Mouse (Mus musculus) myocyte (in vitro differentiated cells): ENCODE measurements around the gene Fam181a. TPM values are rescaled to one million over a fixed set of nuclear protein-coding genes. Genes with fewer than 3 reads are reported as not detected.

ENCODE experiments used
- H3K27me3 ChIP-seq: one replicate; pipeline ENCODE4 v1.6.1; 2011; ENCODE audit not compliant: control insufficient read depth, insufficient read depth, insufficient read length
- H3K36me3 ChIP-seq: one replicate; pipeline ENCODE4 v1.6.1; 2011; ENCODE audit not compliant: control insufficient read depth, insufficient read depth
- H3K4me2 ChIP-seq: one replicate; pipeline ENCODE4 v1.6.1; 2011; ENCODE audit warnings: low read depth, control low read depth
- H3K4me3 ChIP-seq: one replicate; pipeline ENCODE4 v1.5.1; 2011; ENCODE audit warnings: mild to moderate bottlenecking, control low read depth, moderate library complexity
- H3K79me2 ChIP-seq: one replicate; pipeline ENCODE4 v1.6.1; 2011; ENCODE audit not compliant: control insufficient read depth, insufficient read depth
- H3ac ChIP-seq: one replicate; pipeline ENCODE4 v1.6.1; 2011; ENCODE audit not compliant: control insufficient read depth, insufficient read length
- CEBPB ChIP-seq: IDR thresholded peaks from 2 replicates; pipeline ENCODE4 v1.6.1; 2011; ENCODE audit warnings: mild to moderate bottlenecking, moderate library complexity; ENCODE audit not compliant: poor library complexity, insufficient read depth, severe bottlenecking
- E2F4 ChIP-seq: IDR thresholded peaks from one replicate; pipeline ENCODE4 v1.6.1; 2011; ENCODE audit warnings: mild to moderate bottlenecking, control low read depth, moderate library complexity; ENCODE audit not compliant: insufficient read depth
- MAX ChIP-seq: IDR thresholded peaks from one replicate; pipeline ENCODE4 v1.6.1; 2011; ENCODE audit warnings: low read depth, mild to moderate bottlenecking, control low read depth
- MYOD1 ChIP-seq, 3 experiments: IDR thresholded peaks; one replicate each; pipeline ENCODE4 v1.6.1; 2011; ENCODE audit warnings: control low read depth in 2 of 3, low read depth in 2 of 3, mild to moderate bottlenecking in 2 of 3, moderate library complexity in 1 of 3; ENCODE audit not compliant: insufficient read length in 2 of 3, control insufficient read depth in 1 of 3
- MYOG ChIP-seq, 3 experiments: IDR thresholded peaks; one replicate each; pipeline ENCODE4 v1.6.1; 2011; ENCODE audit warnings: control low read depth in 2 of 3, low read depth in 2 of 3, mild to moderate bottlenecking in 2 of 3; ENCODE audit not compliant: insufficient read length in 2 of 3, control insufficient read depth in 1 of 3, insufficient read depth in 1 of 3
- POLR2A ChIP-seq: IDR thresholded peaks from one replicate; pipeline ENCODE4 v1.6.1; 2011; ENCODE audit warnings: low read depth, mild to moderate bottlenecking, control low read depth, moderate library complexity; ENCODE audit not compliant: insufficient read length
- POLR2AphosphoS2 ChIP-seq: IDR thresholded peaks from one replicate; pipeline ENCODE4 v1.6.1; 2011; ENCODE audit warnings: low read depth, control low read depth; ENCODE audit not compliant: insufficient read length
- REST ChIP-seq: IDR thresholded peaks from one replicate; pipeline ENCODE4 v1.6.1; 2011; ENCODE audit warnings: mild to moderate bottlenecking, control low read depth, moderate library complexity; ENCODE audit not compliant: insufficient read depth, insufficient read length
- SRF ChIP-seq: IDR thresholded peaks from one replicate; pipeline ENCODE4 v1.6.1; 2011; ENCODE audit warnings: low read depth; ENCODE audit not compliant: control insufficient read depth, insufficient read length
- TCF12 ChIP-seq: IDR thresholded peaks from one replicate; pipeline ENCODE4 v1.6.1; 2011; ENCODE audit warnings: mild to moderate bottlenecking, control low read depth; ENCODE audit not compliant: poor library complexity, insufficient read depth, severe bottlenecking
- TCF3 ChIP-seq: IDR thresholded peaks from one replicate; pipeline ENCODE4 v1.6.1; 2011; ENCODE audit warnings: low read depth, control low read depth; ENCODE audit not compliant: insufficient read length
- USF1 ChIP-seq: IDR thresholded peaks from one replicate; pipeline ENCODE4 v1.6.1; 2011; ENCODE audit warnings: low read depth, mild to moderate bottlenecking, control low read depth, moderate library complexity
- polyA plus RNA-seq: library from polyadenylated mRNA; unstranded; fragments of >200 nt; fragmentation: generic; extraction: Trizol; gene quantifications from one replicate; pipeline ENCODE4 v1.2.1, GENCODE M21; 2012; ENCODE audit warnings: missing spikeins

The Fam181a gene
- polyA plus RNA-seq, 1 experiment = not detected

DNA sequence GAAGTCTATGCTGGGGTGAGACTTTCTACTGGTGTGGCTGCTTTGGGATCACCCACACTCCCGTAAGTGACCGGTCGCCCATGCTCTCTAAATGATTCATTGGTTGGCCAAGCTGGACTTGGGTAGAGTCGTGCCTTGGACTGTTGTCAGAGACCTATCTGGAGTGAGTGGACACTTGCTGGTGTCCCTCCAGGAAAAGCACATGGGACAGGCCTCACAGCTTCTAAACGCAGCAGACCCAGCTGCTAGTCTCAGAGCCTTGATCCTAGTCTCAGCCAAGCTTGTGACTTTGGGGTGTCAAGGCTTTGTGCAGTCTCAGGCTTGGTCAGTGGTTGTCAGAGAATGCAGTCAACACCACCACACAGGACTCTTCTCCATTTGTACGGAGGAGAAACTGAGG is 42.0 kb downstream of the Fam181a start:
- peak overlapping the region; percentile 64 for H3K4me2 ChIP-seq
- no peaks in the 10 kb centered on the region for H3K27me3 ChIP-seq
- no peaks in the 10 kb centered on the region for H3K36me3 ChIP-seq
- TF ChIP-seq TCF3 (no peak), MYOG (IDR thresholded peaks at IDR 0.05; ENCODE audit: control insufficient read depth in 1 of 3, insufficient read depth in 1 of 3, insufficient read length in 2 of 3, low read depth in 2 of 3) (peak in 1 of 3 experiments; percentile 76), TCF12 (no peak), MYOD1 (IDR thresholded peaks at IDR 0.05; ENCODE audit: control insufficient read depth in 1 of 3, insufficient read length in 2 of 3, low read depth in 2 of 3) (peak in 2 of 3 experiments; percentile 40 to 48)
- peak overlapping the region; percentile 9 for H3K4me3 ChIP-seq
- no peak overlapping the region for H3ac ChIP-seq
- no peaks in the 10 kb centered on the region for H3K79me2 ChIP-seq

DNA sequence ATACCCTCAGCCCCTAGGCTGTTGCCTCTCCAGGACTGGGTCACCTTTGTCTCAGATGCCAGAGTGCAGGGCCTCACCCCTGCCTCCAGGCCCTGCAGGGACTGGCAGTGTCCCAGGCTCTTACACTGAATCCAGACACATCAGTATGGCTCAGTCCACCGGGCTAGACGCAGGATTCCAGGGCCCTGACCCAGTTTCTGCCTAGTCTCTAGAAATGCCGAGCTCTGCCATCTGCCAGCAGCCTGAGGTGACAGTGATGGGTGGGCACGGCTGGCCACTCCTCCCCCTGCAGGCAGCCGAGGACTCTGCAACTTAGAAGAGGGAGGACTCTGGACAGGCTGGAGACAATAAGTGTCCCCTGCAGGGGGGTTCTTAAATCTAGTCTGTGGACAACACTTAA is 42.8 kb downstream of the Fam181a start:
- Histone ChIP-seq H3K36me3 (no peaks in the 10 kb centered on the region), H3K4me2 (peak overlapping the region; percentile 64), H3K27me3 (no peaks in the 10 kb centered on the region), H3K79me2 (no peaks in the 10 kb centered on the region), H3K4me3 (peak overlapping the region; percentile 9), H3ac (no peak overlapping the region)
- TF ChIP-seq MYOD1 (IDR thresholded peaks at IDR 0.05; ENCODE audit: control insufficient read depth in 1 of 3, insufficient read length in 2 of 3, low read depth in 2 of 3) (peak; percentile 57 to 92 (median 90)), TCF12 (no peak), TCF3 (peak; percentile 11), MYOG (IDR thresholded peaks at IDR 0.05; ENCODE audit: control insufficient read depth in 1 of 3, insufficient read depth in 1 of 3, insufficient read length in 2 of 3, low read depth in 2 of 3) (peak in 1 of 3 experiments; percentile 63), POLR2AphosphoS2 (no peak)

DNA sequence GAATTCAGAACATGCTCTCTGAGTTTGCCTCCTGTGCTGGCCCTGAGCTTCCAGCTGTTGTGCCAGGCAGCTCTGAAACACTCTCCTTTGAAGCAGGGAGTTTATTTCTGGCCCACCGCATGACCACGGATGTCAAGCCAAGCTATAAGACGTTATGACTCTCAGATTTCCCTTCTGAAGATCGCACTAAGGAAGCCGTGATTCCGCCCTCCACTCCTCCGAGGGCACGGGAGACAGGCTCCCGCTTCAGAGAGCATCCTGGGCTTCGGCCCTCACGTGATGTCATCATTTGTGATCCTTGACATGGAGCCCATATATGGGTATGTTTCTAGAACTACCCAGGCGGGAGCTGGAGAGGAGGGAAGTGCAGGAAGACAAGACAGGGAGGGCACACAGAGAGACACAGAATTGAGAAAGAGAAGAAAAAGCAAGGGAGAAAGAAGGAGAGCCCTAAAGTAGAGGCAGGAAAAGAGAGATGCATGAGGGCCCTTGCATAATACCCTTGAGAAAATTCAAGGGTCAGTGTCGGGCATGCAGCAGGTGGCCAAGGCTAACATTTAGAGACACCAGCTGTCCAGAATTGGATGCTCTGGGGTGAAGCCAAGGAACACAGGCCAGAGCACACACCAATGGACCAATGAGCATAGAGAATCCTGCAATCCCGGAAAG is 45.1 kb downstream of the Fam181a start, which contains the start of gene Asb2:
TSS of gene Asb2 (minus strand) at position 256 of the 669 bp plus-strand sequence.
- Histone ChIP-seq H3K4me2 (peak within 1 kb of the TSS; percentile 62), H3K36me3 (no peaks in the 10 kb centered on the region), H3K4me3 (peak within 1 kb of the TSS; percentile 9), H3K27me3 (no peaks in the 10 kb centered on the region), H3ac (no peak within 1 kb of the TSS), H3K79me2 (no peaks in the 10 kb centered on the region)
- TF ChIP-seq TCF3 (peak; percentile 18), MYOD1 (IDR thresholded peaks at IDR 0.05; ENCODE audit: control insufficient read depth in 1 of 3, insufficient read length in 2 of 3, low read depth in 2 of 3) (peak; percentile 46 to 88 (median 79)), REST (no peak), SRF (peak; percentile 80), USF1 (no peak), MYOG (IDR thresholded peaks at IDR 0.05; ENCODE audit: control insufficient read depth in 1 of 3, insufficient read depth in 1 of 3, insufficient read length in 2 of 3, low read depth in 2 of 3) (peak; percentile 20 to 80 (median 69)), CEBPB (0 out of 2 replicates have a peak, but pooled peaks have one; percentile 16), TCF12 (peak; percentile 71)

DNA sequence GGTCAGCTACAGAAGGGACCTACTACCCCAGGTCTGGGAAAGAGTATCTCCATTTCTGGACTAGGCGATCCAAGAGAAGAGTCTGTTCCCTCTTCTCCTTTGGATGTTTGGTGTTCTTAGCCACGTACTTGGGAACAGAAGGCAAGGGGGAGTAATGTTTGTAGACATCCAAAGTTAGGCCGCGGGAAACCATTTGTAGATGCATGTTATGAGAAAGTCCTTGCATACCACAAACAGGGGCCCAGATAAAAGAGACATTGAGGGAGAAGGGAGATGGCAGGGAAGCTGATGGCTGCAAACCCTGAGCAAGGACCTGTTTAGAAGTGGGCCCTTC is 45.6 kb downstream of the Fam181a start:
- Histone ChIP-seq H3K36me3 (no peaks in the 10 kb centered on the region), H3K4me3 (no peak overlapping the region), H3K79me2 (no peaks in the 10 kb centered on the region), H3ac (no peak overlapping the region), H3K4me2 (peak overlapping the region; percentile 62), H3K27me3 (no peaks in the 10 kb centered on the region)
- TF ChIP-seq SRF (no peak), REST (no peak), POLR2A (no peak), TCF3 (no peak), CEBPB (no peak), MYOD1 (IDR thresholded peaks at IDR 0.05; ENCODE audit: control insufficient read depth in 1 of 3, insufficient read length in 2 of 3, low read depth in 2 of 3) (no peak), TCF12 (no peak), USF1 (no peak), MAX (no peak)

DNA sequence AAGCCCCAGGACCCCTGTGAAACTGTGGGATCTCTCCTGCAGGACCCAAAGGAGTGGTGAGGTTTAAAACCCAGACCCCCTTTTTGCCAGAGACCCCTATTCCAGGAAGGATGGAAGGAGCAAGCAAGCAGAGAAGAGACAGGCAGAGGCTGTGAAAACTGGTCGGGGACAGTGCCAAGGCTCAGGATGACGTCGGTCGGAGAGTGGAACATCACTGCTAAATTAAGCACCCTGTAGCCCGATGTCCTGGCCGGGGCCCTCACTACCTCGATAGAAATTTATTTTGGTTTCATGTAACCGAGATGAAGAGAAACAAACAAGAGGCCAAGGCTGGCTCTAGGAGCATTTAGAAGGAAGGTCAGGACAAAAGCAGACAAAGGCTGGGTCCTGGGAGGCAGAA is 47.4 kb downstream of the Fam181a start:
- Histone ChIP-seq H3K36me3 (no peaks in the 10 kb centered on the region), H3ac (no peak overlapping the region), H3K4me2 (peak overlapping the region; percentile 70), H3K4me3 (no peak overlapping the region), H3K27me3 (no peaks in the 10 kb centered on the region), H3K79me2 (no peaks in the 10 kb centered on the region)
- TF ChIP-seq POLR2A (no peak), E2F4 (no peak), TCF3 (no peak), REST (no peak), MAX (no peak), SRF (no peak), MYOD1 (IDR thresholded peaks at IDR 0.05; ENCODE audit: control insufficient read depth in 1 of 3, insufficient read length in 2 of 3, low read depth in 2 of 3) (no peak), POLR2AphosphoS2 (no peak), MYOG (IDR thresholded peaks at IDR 0.05; ENCODE audit: control insufficient read depth in 1 of 3, insufficient read depth in 1 of 3, insufficient read length in 2 of 3, low read depth in 2 of 3) (no peak), CEBPB (no peak), TCF12 (no peak), USF1 (no peak)
